8 mouse cellular contexts compared by ENCODE assay signal in the genomic region with DNA sequence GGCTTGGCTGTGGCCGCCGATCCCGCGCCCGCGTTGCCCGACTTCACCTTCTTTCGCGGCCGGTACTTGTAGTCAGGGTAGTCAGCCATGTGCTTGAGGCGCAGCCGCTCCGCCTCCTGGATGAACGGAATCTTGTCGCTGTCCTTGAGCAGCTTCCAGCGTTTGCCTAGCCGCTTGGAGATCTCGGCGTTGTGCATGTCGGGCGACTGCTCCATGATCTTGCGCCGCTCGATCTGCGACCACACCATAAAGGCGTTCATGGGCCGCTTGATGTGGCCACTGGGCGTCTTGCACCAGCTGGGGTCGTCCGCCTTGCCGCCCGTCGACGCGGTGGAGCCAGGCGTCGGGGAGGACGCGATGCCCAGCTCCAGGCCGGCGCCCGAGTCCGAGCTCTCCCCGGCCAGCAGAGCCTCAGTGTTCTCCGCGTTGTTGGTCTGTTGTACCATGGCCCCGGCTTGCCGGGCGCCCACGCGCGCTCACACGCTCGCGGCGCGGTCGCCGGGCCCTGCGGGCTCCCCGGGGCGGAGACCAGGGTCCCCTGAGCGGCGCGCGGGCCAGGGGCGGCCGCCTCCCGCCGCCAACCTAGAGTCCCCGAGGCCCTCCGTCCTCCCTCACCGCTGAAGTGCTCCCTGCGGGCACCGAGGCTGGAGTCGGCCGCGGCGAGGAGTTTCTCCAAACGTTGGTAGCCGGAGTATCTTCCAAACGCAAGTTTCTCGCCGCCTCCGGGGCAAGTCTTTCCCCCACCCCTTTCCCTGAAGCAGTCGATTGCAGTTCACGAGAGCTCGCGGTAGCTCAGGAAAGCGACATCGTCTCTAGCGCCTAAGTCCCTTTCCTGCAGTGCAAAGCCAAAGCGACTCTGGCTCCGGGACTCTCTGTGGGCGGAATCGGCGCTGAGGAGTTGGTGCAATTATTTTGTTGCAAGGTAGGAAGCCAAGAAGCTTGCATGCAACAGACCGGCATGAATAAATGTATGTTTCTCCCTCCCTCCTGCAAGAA. TPM values are rescaled to one million over a fixed set of nuclear protein-coding genes. Genes with fewer than 3 reads are reported as not detected.
A peak's percentile ranks its signal among the peaks of the same experiment; 100 is the strongest.
DNase-seq lines count a peak whose midpoint lies in the region; ATAC-seq and TF ChIP-seq lines count a peak whose summit lies in the region.

No protein-coding gene starts in this region.

- ATAC-seq in Patski, result peak; percentile 51
- peak; percentile 43 to 44; a peak in 3 of 4 replicates for ATAC-seq in hematopoietic stem cell, adult 5-6 weeks (replicated peaks in 1 of 2; ENCODE audit: insufficient read depth in 1 of 2, low FRiP score in 2 of 2, low TSS enrichment in 1 of 2, low read depth in 1 of 2, poor library complexity in 2 of 2, severe bottlenecking in 2 of 2)
- ATAC-seq in lung, embryonic 16.5 days (ENCODE audit: low read depth), result peak; percentile 49

- TF ChIP-seq CTCF in Patski (IDR thresholded peaks at IDR 0.05), result no peak

- H3K36me3 ChIP-seq in lung, embryonic 16.5 days (ENCODE audit: control insufficient read depth, insufficient read depth, low read length), result no peaks in the 10 kb centered on the region

- H3K9me3 ChIP-seq in lung, embryonic 16.5 days (ENCODE audit: control insufficient read depth, low read length), result no peaks in the 10 kb centered on the region

- no peaks in the 10 kb centered on the region for H3K27me3 ChIP-seq in Patski
- no peaks in the 10 kb centered on the region for H3K27me3 ChIP-seq in lung, embryonic 16.5 days (ENCODE audit: control insufficient read depth, insufficient read depth, low read depth, low read length)

- POLR2A ChIA-PET in Patski (lab: Charles Lee), result interaction anchor here (0.5 to 3.0 kb wide), 17 partner anchors 19 to 885 kb away, joined by 3 to 10 read pairs (median 4); no protein-coding TSS in a partner anchor

- DNase-seq in Patski (ENCODE audit: low read depth, low spot score), result no peak
- DNase-seq in cerebellum, adult 8-10 months, result peak; percentile 42
- DNase-seq in frontal cortex, postnatal 10 days (ENCODE audit: low spot score in 2 of 2), result peak; percentile 39 to 64
- peak; percentile 48 for DNase-seq in layer of hippocampus, adult 9-11 months
- peak; percentile 67 to 78 for DNase-seq in right cerebral cortex, adult 2 months (ENCODE audit: low spot score in 2 of 2)
- peak; percentile 66 for DNase-seq in urinary bladder, postnatal 14 days (ENCODE audit: low spot score)

- H3K4me2 ChIP-seq in lung, embryonic 16.5 days (ENCODE audit: low read depth, low read length), result peak overlapping the region; percentile 39

- in situ Hi-C loops in Patski (cut with MboI; ENCODE audit: low pct_unique_long_range_greater_than_20kb), result loop anchor here (5.0 kb wide), 1 partner anchor 196 kb away; no protein-coding TSS in a partner anchor

- CTCF ChIA-PET in Patski (lab: Charles Lee), result no interaction called here

- peak overlapping the region; percentile 65 for H3K4me3 ChIP-seq in lung, embryonic 16.5 days (ENCODE audit: low read length)

- peak overlapping the region; percentile 99 for H3K9ac ChIP-seq in lung, embryonic 16.5 days (ENCODE audit: low read length)

- peak overlapping the region; percentile 97 for H3K27ac ChIP-seq in lung, embryonic 16.5 days (ENCODE audit: low read length)

- peaks cover 9% of the 10 kb centered on the region for H3K4me1 ChIP-seq in lung, embryonic 16.5 days (replicated peaks; ENCODE audit: control insufficient read depth, insufficient read depth, low read length)

- under 1% methylated on average over 92 of the region's 98 CpGs for WGBS in lung, embryonic 16.5 days

RNA-seq across cellular contexts. Expression of a gene that starts 0.6 kb away (rescaled TPM):
- 73.4 TPM for polyA plus RNA-seq in Patski (2021)
- 150 and 177 TPM in 2 replicates for total RNA-seq in hematopoietic stem cell, adult 5-6 weeks (2017)
- polyA plus RNA-seq in lung, embryonic 16.5 days (2015; fragmentation: Nextera tagmentation; extraction: Ambion mirVana), result 25.8 and 38.5 TPM in 2 replicates
